Mouse (Mus musculus) layer of hippocampus, adult 2 months (tissue): Measurements from ENCODE around the gene Sh3bgrl3. TPM values are rescaled to one million over a fixed set of nuclear protein-coding genes. Genes with fewer than 3 reads are reported as not detected.

ENCODE experiments used
- DNase-seq, 2 experiments: peaks; one replicate each; pipeline ENCODE4 v3.0.0; 2022; ENCODE audit warnings: low spot score in 2 of 2
- H3K27ac ChIP-seq: fragments of 200-600 bp; 2 replicates; pipeline ENCODE4 v1.8.1; 2022
- H3K4me3 ChIP-seq: fragments of 200-600 bp; 2 replicates; pipeline ENCODE4 v1.8.1; 2022; ENCODE audit warnings: mild to moderate bottlenecking
- CTCF ChIP-seq: fragments of 200-600 bp; conservative IDR thresholded peaks from 2 replicates; pipeline ENCODE4 v1.8.1; 2022; ENCODE audit warnings: antibody characterized with exemption, mild to moderate bottlenecking, moderate library complexity
- total RNA-seq, 2 experiments: library from RNA; stranded (reverse); gene quantifications; 2 replicates each; pipeline ENCODE4 v1.2.3; 2021

Sh3bgrl3 gene
- total RNA-seq, 2 experiments from 2014 or later: 257 to 267 TPM

DNA sequence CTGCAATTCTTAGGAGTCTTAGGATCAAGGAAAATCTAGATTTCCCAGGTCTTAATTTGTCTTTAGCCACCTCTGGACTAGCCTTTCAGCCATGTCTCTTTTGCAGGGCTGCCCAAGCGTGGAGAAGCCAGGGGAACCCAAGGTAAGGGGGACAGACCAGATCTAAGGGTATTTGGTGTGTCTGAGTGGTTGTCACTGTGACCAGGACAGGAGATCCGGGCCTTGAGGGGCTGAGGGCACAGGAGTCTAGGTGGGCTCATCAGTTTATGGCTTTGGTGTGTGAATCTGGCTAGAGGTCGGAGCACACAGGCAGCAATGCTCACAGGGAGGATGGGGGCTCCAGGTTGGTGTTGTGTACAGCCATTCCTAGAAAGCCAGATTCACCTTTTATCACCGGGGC lies 47.9 kb downstream of the Sh3bgrl3 start:
- H3K27ac ChIP-seq: no peak overlapping the region
- TF ChIP-seq CTCF: no peak
- no peak overlapping the region for H3K4me3 ChIP-seq
- no peak for DNase-seq

DNA sequence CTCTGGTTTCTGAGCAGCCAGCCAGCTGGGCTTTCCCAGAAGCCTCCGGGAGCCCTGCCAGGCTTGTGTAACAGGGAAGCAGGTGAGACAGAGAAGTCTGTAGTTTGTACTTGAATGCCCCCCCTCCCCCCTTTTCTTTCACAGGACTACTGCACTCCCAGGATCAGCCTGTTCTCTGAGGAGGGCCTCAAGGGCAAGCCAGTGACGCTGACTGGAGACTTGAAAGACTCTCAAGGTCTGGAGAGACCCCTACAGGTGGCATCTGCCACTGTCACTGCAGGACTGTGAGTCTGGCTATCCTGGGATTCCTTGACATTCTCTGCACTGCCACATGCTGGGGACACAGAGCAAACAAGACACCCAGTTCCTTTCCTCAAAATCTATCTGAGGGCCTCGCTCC lies 49.9 kb downstream of the Sh3bgrl3 start:
- H3K27ac ChIP-seq: no peak overlapping the region
- DNase-seq: peak in 1 of 2 experiments; percentile 32
- no peak overlapping the region for H3K4me3 ChIP-seq
- peak; percentile 73 for TF ChIP-seq CTCF

Other genes starting within 250 kb of the Sh3bgrl3 start
- 10 to 100 TPM in 1 of 2 experiments, 1 to 10 TPM in 1; 8.6 to 11.9 TPM for gene Rps6ka1, start 241.0 kb downstream of the Sh3bgrl3 start, total RNA-seq
- 100 to 1,000 TPM; 123 to 125 TPM for gene Hmgn2, start 160.1 kb downstream of the Sh3bgrl3 start, total RNA-seq
- gene Dhdds, start 127.9 kb downstream of the Sh3bgrl3 start, total RNA-seq: 10 to 100 TPM; 61.7 to 62.9 TPM
- not detected for gene Lin28a, start 109.9 kb downstream of the Sh3bgrl3 start, total RNA-seq
- gene Zfp683, start 75.0 kb downstream of the Sh3bgrl3 start, total RNA-seq: not detected
- 1 to 10 TPM; 2.7 to 3.0 TPM for gene Crybg2, start 68.0 kb downstream of the Sh3bgrl3 start, total RNA-seq
- gene Cd52, start 33.7 kb downstream of the Sh3bgrl3 start, total RNA-seq: 1 to 10 TPM; 1.1 to 3.8 TPM
- 10 to 100 TPM; 34.0 to 42.4 TPM for gene Ubxn11, start 26.2 kb downstream of the Sh3bgrl3 start, total RNA-seq
- gene Cep85, start 58.3 kb upstream of the Sh3bgrl3 start, total RNA-seq: 10 to 100 TPM; 14.3 to 17.2 TPM
- gene Gm7534, start 74.2 kb upstream of the Sh3bgrl3 start, total RNA-seq: not detected
- gene Catsper4, start 98.6 kb upstream of the Sh3bgrl3 start, total RNA-seq: under 1 TPM in 1 of 2 experiments, not detected in 1; 0.90 TPM
- gene Cnksr1, start 109.6 kb upstream of the Sh3bgrl3 start, total RNA-seq: under 1 TPM; 0.38 to 0.66 TPM
- gene E130218I03Rik, start 114.9 kb upstream of the Sh3bgrl3 start, total RNA-seq: not detected
- gene Zfp593, start 116.8 kb upstream of the Sh3bgrl3 start, total RNA-seq: 10 to 100 TPM in 1 of 2 experiments, 1 to 10 TPM in 1; 9.0 to 10.0 TPM
- not detected for gene Gm30191, start 118.1 kb upstream of the Sh3bgrl3 start, total RNA-seq
- gene Grrp1, start 125.3 kb upstream of the Sh3bgrl3 start, total RNA-seq: 1 to 10 TPM; 2.7 to 4.0 TPM
- gene Pdik1l, start 159.1 kb upstream of the Sh3bgrl3 start, total RNA-seq: 10 to 100 TPM; 16.9 to 18.6 TPM
- not detected for gene Trim63, start 186.3 kb upstream of the Sh3bgrl3 start, total RNA-seq
- gene Slc30a2, start 214.4 kb upstream of the Sh3bgrl3 start, total RNA-seq: not detected